Mouse (Mus musculus) stomach, postnatal 0 days (tissue): ENCODE results near the gene Apc2. TPM values are rescaled to one million over a fixed set of nuclear protein-coding genes. Genes with fewer than 3 reads are reported as not detected.
A peak's percentile ranks its signal among the peaks of the same experiment; 100 is the strongest.

Experiments used
- ATAC-seq: fragments of 200-750 bp; cut with Nextera tagmentation; 2 replicates; pipeline ENCODE4 v1.8.0; 2017; ENCODE audit not compliant: low FRiP score, low TSS enrichment
- DNase-seq: peaks from one replicate; pipeline ENCODE4 v3.0.0-alpha.2; 2016; ENCODE audit warnings: low spot score
- H3K27ac ChIP-seq: fragments of 300-500 bp; sonication (generic); replicated peaks from 2 replicates; pipeline ENCODE4 v1.5.1; 2014; ENCODE audit warnings: mild to moderate bottlenecking, control low read depth
- H3K27me3 ChIP-seq: fragments of 300-500 bp; sonication (generic); 2 replicates; pipeline ENCODE4 v1.6.1; 2014; ENCODE audit warnings: low read length; ENCODE audit not compliant: control insufficient read depth, insufficient read depth
- H3K36me3 ChIP-seq: fragments of 300-500 bp; sonication (generic); 2 replicates; pipeline ENCODE4 v1.6.1; 2014; ENCODE audit warnings: low read length, mixed read lengths; ENCODE audit not compliant: control insufficient read depth, insufficient read depth
- H3K4me1 ChIP-seq: fragments of 300-500 bp; sonication (generic); replicated peaks from 2 replicates; pipeline ENCODE4 v1.6.1; 2014; ENCODE audit warnings: antibody characterized with exemption; ENCODE audit not compliant: control insufficient read depth, insufficient read depth
- H3K4me2 ChIP-seq: fragments of 300-500 bp; sonication (generic); replicated peaks from 2 replicates; pipeline ENCODE4 v1.6.1; 2014; ENCODE audit warnings: low read depth, mild to moderate bottlenecking, control low read depth, moderate library complexity
- H3K4me3 ChIP-seq: fragments of 300-500 bp; sonication (generic); 2 replicates; pipeline ENCODE4 v1.5.1; 2014; ENCODE audit warnings: low read depth, low read length, control low read depth
- H3K9ac ChIP-seq: fragments of 300-500 bp; sonication (generic); 2 replicates; pipeline ENCODE4 v1.6.1; 2014; ENCODE audit warnings: mild to moderate bottlenecking, low read length, control low read depth, mixed read lengths
- H3K9me3 ChIP-seq: fragments of 300-500 bp; sonication (generic); 2 replicates; pipeline ENCODE4 v1.6.1; 2016; ENCODE audit warnings: low read length; ENCODE audit not compliant: control insufficient read depth
- CTCF ChIP-seq: IDR thresholded peaks from 2 replicates; pipeline ENCODE4 v1.5.1; 2016; ENCODE audit warnings: antibody characterized with exemption, low read depth, mild to moderate bottlenecking, moderate library complexity
- EP300 ChIP-seq: optimal IDR thresholded peaks from 2 replicates; pipeline ENCODE3; 2016; ENCODE audit warnings: antibody characterized with exemption
- WGBS: fragments of 180-500 bp; shearing (Covaris S2); extraction: QIAGEN DNeasy Blood & Tissue Kit; methylation state at CpG from one replicate; pipeline ENCODE4 v1.1.7; 2014; 5-methylcytosine and 5-hydroxymethylcytosine counted together
- polyA plus RNA-seq: library from polyadenylated mRNA; unstranded; fragments of >200 nt; fragmentation: Nextera tagmentation; extraction: Ambion mirVana; gene quantifications from 2 replicates; pipeline ENCODE4 v1.2.1, GENCODE M21; 2015

Apc2 gene
- polyA plus RNA-seq, 1 experiment from 2014 or later: 1.2 TPM

GRCm38 (mm10) chr10:80250573-80250972 lies 45.2 kb upstream of the Apc2 start:
- DNase-seq (no peak), ATAC-seq (no peak)
- Histone ChIP-seq H3K4me1 (no peaks in the 10 kb centered on the region; the same call in 1 of the 2 replicates), H3K27ac (no peak overlapping the region), H3K9me3 (no peaks in the 10 kb centered on the region), H3K27me3 (no peaks in the 10 kb centered on the region), H3K4me3 (no peak overlapping the region), H3K4me2 (peak overlapping the region; percentile 93), H3K36me3 (peaks cover 19% of the 10 kb centered on the region), H3K9ac (no peak overlapping the region)
- WGBS: 87% methylated on average over 4 of the region's 4 CpGs
- TF ChIP-seq EP300: no peak
- TF ChIP-seq CTCF: no peak

GRCm38 (mm10) chr10:80252011-80252410 lies 43.8 kb upstream of the Apc2 start:
- Histone ChIP-seq H3K9me3 (no peaks in the 10 kb centered on the region), H3K27ac (no peak overlapping the region), H3K4me3 (no peak overlapping the region), H3K4me1 (no peaks in the 10 kb centered on the region; the same call in 1 of the 2 replicates), H3K36me3 (peaks cover 26% of the 10 kb centered on the region), H3K9ac (no peak overlapping the region), H3K4me2 (no peak overlapping the region), H3K27me3 (no peaks in the 10 kb centered on the region)
- TF ChIP-seq EP300 (no peak), CTCF (no peak)
- no peak for ATAC-seq
- no peak for DNase-seq

GRCm38 (mm10) chr10:80252493-80253274 lies 43.1 kb upstream of the Apc2 start:
- Histone ChIP-seq H3K36me3 (peaks cover 28% of the 10 kb centered on the region), H3K4me3 (no peak overlapping the region), H3K9me3 (no peaks in the 10 kb centered on the region), H3K27me3 (no peaks in the 10 kb centered on the region), H3K4me1 (no peaks in the 10 kb centered on the region; the same call in 1 of the 2 replicates), H3K27ac (no peak overlapping the region), H3K4me2 (no peak overlapping the region), H3K9ac (no peak overlapping the region)
- DNase-seq: no peak
- 96% methylated on average over 11 of the region's 11 CpGs for WGBS
- TF ChIP-seq EP300 (no peak), CTCF (no peak)
- ATAC-seq: no peak

GRCm38 (mm10) chr10:80253551-80253950 lies 42.2 kb upstream of the Apc2 start:
- WGBS: 70% methylated on average over 6 of the region's 6 CpGs

GRCm38 (mm10) chr10:80254331-80255297 lies 41.2 kb upstream of the Apc2 start:
- TF ChIP-seq EP300: no peak
- no peak for TF ChIP-seq CTCF
- Histone ChIP-seq H3K4me2 (no peak overlapping the region), H3K27me3 (no peaks in the 10 kb centered on the region), H3K36me3 (peaks cover 33% of the 10 kb centered on the region), H3K4me3 (no peak overlapping the region), H3K9ac (no peak overlapping the region), H3K9me3 (no peaks in the 10 kb centered on the region), H3K27ac (no peak overlapping the region), H3K4me1 (peaks cover 2% of the 10 kb centered on the region; the same call in 1 of the 2 replicates)
- WGBS: 93% methylated on average over 26 of the region's 26 CpGs
- no peak for ATAC-seq
- no peak for DNase-seq

More at GRCm38 (mm10) chr10:80253551-80253950, 42.2 kb upstream of the Apc2 start:
- ATAC-seq (no peak), DNase-seq (no peak)
- Histone ChIP-seq H3K27me3 (no peaks in the 10 kb centered on the region), H3K9me3 (no peaks in the 10 kb centered on the region), H3K4me1 (no peaks in the 10 kb centered on the region; the same call in 1 of the 2 replicates), H3K9ac (no peak overlapping the region), H3K4me2 (no peak overlapping the region), H3K27ac (no peak overlapping the region), H3K4me3 (no peak overlapping the region), H3K36me3 (peaks cover 30% of the 10 kb centered on the region)
- TF ChIP-seq EP300: no peak
- TF ChIP-seq CTCF: no peak
